Mouse (Mus musculus) myocyte (in vitro differentiated cells): ENCODE data around the gene Wdfy4. TPM values are rescaled to one million over a fixed set of nuclear protein-coding genes. Genes with fewer than 3 reads are reported as not detected.

ENCODE experiments used
- H3K27me3 ChIP-seq: one replicate; pipeline ENCODE4 v1.6.1; 2011; ENCODE audit not compliant: control insufficient read depth, insufficient read depth, insufficient read length
- H3K36me3 ChIP-seq: one replicate; pipeline ENCODE4 v1.6.1; 2011; ENCODE audit not compliant: control insufficient read depth, insufficient read depth
- H3K4me2 ChIP-seq: one replicate; pipeline ENCODE4 v1.6.1; 2011; ENCODE audit warnings: low read depth, control low read depth
- H3K4me3 ChIP-seq: one replicate; pipeline ENCODE4 v1.5.1; 2011; ENCODE audit warnings: mild to moderate bottlenecking, control low read depth, moderate library complexity
- H3K79me2 ChIP-seq: one replicate; pipeline ENCODE4 v1.6.1; 2011; ENCODE audit not compliant: control insufficient read depth, insufficient read depth
- H3ac ChIP-seq: one replicate; pipeline ENCODE4 v1.6.1; 2011; ENCODE audit not compliant: control insufficient read depth, insufficient read length
- CEBPB ChIP-seq: IDR thresholded peaks from 2 replicates; pipeline ENCODE4 v1.6.1; 2011; ENCODE audit warnings: mild to moderate bottlenecking, moderate library complexity; ENCODE audit not compliant: poor library complexity, insufficient read depth, severe bottlenecking
- E2F4 ChIP-seq: IDR thresholded peaks from one replicate; pipeline ENCODE4 v1.6.1; 2011; ENCODE audit warnings: mild to moderate bottlenecking, control low read depth, moderate library complexity; ENCODE audit not compliant: insufficient read depth
- MAX ChIP-seq: IDR thresholded peaks from one replicate; pipeline ENCODE4 v1.6.1; 2011; ENCODE audit warnings: low read depth, mild to moderate bottlenecking, control low read depth
- MYOD1 ChIP-seq, 3 experiments: IDR thresholded peaks; one replicate each; pipeline ENCODE4 v1.6.1; 2011; ENCODE audit warnings: control low read depth in 2 of 3, low read depth in 2 of 3, mild to moderate bottlenecking in 2 of 3, moderate library complexity in 1 of 3; ENCODE audit not compliant: insufficient read length in 2 of 3, control insufficient read depth in 1 of 3
- MYOG ChIP-seq, 3 experiments: IDR thresholded peaks; one replicate each; pipeline ENCODE4 v1.6.1; 2011; ENCODE audit warnings: control low read depth in 2 of 3, low read depth in 2 of 3, mild to moderate bottlenecking in 2 of 3; ENCODE audit not compliant: insufficient read length in 2 of 3, control insufficient read depth in 1 of 3, insufficient read depth in 1 of 3
- POLR2A ChIP-seq: IDR thresholded peaks from one replicate; pipeline ENCODE4 v1.6.1; 2011; ENCODE audit warnings: low read depth, mild to moderate bottlenecking, control low read depth, moderate library complexity; ENCODE audit not compliant: insufficient read length
- POLR2AphosphoS2 ChIP-seq: IDR thresholded peaks from one replicate; pipeline ENCODE4 v1.6.1; 2011; ENCODE audit warnings: low read depth, control low read depth; ENCODE audit not compliant: insufficient read length
- REST ChIP-seq: IDR thresholded peaks from one replicate; pipeline ENCODE4 v1.6.1; 2011; ENCODE audit warnings: mild to moderate bottlenecking, control low read depth, moderate library complexity; ENCODE audit not compliant: insufficient read depth, insufficient read length
- SRF ChIP-seq: IDR thresholded peaks from one replicate; pipeline ENCODE4 v1.6.1; 2011; ENCODE audit warnings: low read depth; ENCODE audit not compliant: control insufficient read depth, insufficient read length
- TCF12 ChIP-seq: IDR thresholded peaks from one replicate; pipeline ENCODE4 v1.6.1; 2011; ENCODE audit warnings: mild to moderate bottlenecking, control low read depth; ENCODE audit not compliant: poor library complexity, insufficient read depth, severe bottlenecking
- TCF3 ChIP-seq: IDR thresholded peaks from one replicate; pipeline ENCODE4 v1.6.1; 2011; ENCODE audit warnings: low read depth, control low read depth; ENCODE audit not compliant: insufficient read length
- USF1 ChIP-seq: IDR thresholded peaks from one replicate; pipeline ENCODE4 v1.6.1; 2011; ENCODE audit warnings: low read depth, mild to moderate bottlenecking, control low read depth, moderate library complexity
- polyA plus RNA-seq: library from polyadenylated mRNA; unstranded; fragments of >200 nt; fragmentation: generic; extraction: Trizol; gene quantifications from one replicate; pipeline ENCODE4 v1.2.1, GENCODE M21; 2012; ENCODE audit warnings: missing spikeins

Wdfy4 gene
- polyA plus RNA-seq, 1 experiment, result 0.04 TPM

DNA sequence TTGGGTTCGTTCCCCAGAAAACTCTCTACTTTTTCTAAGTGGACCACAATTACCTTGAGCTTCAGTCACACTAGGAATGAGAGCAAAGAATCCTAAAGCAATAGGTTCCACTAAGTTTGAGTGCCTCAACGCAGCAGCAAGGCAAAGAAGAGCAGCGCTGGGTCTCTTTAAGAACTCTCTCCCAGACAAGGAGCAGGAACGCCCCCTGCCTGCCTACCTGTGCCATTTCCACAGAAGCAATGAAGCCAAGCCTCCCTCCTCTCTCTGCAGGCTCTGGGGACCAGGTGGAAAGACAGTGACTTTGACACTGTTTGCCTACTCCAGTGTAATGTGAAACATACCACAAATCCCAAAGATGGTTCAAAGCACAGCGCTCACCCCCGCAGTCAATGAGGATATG is 151.9 kb downstream of the Wdfy4 start:
- Histone ChIP-seq H3ac (no peak overlapping the region), H3K27me3 (peaks cover 31% of the 10 kb centered on the region), H3K79me2 (no peaks in the 10 kb centered on the region), H3K4me2 (no peak overlapping the region), H3K36me3 (no peaks in the 10 kb centered on the region), H3K4me3 (no peak overlapping the region)
- no peak for TF ChIP-seq MYOG (IDR thresholded peaks at IDR 0.05; ENCODE audit: control insufficient read depth in 1 of 3, insufficient read depth in 1 of 3, insufficient read length in 2 of 3, low read depth in 2 of 3)
- no peak for TF ChIP-seq POLR2A
- TF ChIP-seq SRF, result no peak
- TF ChIP-seq USF1, result no peak
- no peak for TF ChIP-seq TCF3
- TF ChIP-seq TCF12, result no peak
- TF ChIP-seq REST, result no peak

DNA sequence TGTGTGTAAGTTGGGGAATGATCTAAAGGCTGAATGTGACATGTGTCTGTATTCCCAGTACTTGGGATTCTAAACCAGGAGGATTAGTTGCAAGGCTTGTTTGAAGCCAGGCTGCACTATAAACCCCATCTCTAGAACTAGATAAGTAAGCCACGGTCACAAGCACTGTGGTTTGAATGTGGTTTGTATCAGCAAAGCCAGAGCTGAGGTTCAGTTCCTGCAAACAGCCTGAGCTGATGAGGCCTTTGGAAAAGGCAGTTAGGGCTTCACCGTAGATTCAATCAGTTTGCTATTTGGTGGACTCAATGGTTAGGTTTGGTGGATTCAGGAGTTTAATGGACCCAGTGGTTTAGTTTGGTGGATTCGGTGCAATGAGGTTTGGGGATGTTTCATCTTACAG is 154.5 kb downstream of the Wdfy4 start:
- no peak for TF ChIP-seq REST
- no peak for TF ChIP-seq MYOD1 (IDR thresholded peaks at IDR 0.05; ENCODE audit: control insufficient read depth in 1 of 3, insufficient read length in 2 of 3, low read depth in 2 of 3)
- TF ChIP-seq TCF12, result no peak
- TF ChIP-seq POLR2AphosphoS2, result no peak
- no peak for TF ChIP-seq SRF
- no peak for TF ChIP-seq E2F4
- no peak for TF ChIP-seq CEBPB
- TF ChIP-seq USF1, result no peak
- TF ChIP-seq POLR2A, result no peak
- TF ChIP-seq MYOG (IDR thresholded peaks at IDR 0.05; ENCODE audit: control insufficient read depth in 1 of 3, insufficient read depth in 1 of 3, insufficient read length in 2 of 3, low read depth in 2 of 3), result no peak
- no peak for TF ChIP-seq TCF3
- no peak for TF ChIP-seq MAX
- H3K36me3 ChIP-seq, result no peaks in the 10 kb centered on the region
- no peak overlapping the region for H3ac ChIP-seq
- H3K4me3 ChIP-seq, result no peak overlapping the region
- no peaks in the 10 kb centered on the region for H3K79me2 ChIP-seq
- H3K27me3 ChIP-seq, result peaks cover 23% of the 10 kb centered on the region
- no peak overlapping the region for H3K4me2 ChIP-seq

DNA sequence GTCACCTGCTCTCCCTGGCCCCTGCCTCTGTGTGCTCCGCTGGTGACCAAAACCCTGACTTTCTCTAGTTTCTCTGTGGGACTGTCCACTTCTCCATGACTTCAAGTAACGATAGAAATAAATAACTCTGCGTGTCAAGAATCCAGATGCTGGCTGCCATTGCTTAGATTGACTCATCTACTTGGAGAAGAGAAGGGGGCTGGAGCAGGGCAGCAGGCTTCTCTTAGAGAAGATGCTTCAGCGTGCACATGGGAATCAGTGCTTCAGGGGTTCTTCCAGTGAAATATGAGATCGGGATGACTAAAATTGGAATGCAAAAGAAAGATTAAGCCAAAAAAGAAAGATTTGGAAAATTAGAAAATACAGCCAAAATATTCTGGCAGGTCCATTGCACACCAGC is 165.7 kb downstream of the Wdfy4 start:
- Histone ChIP-seq H3ac (no peak overlapping the region), H3K4me2 (no peak overlapping the region), H3K4me3 (no peak overlapping the region), H3K27me3 (peaks cover 13% of the 10 kb centered on the region), H3K79me2 (no peaks in the 10 kb centered on the region), H3K36me3 (no peaks in the 10 kb centered on the region)
- no peak for TF ChIP-seq E2F4
- no peak for TF ChIP-seq REST
- TF ChIP-seq USF1, result no peak
- TF ChIP-seq TCF3, result no peak
- no peak for TF ChIP-seq POLR2AphosphoS2

DNA sequence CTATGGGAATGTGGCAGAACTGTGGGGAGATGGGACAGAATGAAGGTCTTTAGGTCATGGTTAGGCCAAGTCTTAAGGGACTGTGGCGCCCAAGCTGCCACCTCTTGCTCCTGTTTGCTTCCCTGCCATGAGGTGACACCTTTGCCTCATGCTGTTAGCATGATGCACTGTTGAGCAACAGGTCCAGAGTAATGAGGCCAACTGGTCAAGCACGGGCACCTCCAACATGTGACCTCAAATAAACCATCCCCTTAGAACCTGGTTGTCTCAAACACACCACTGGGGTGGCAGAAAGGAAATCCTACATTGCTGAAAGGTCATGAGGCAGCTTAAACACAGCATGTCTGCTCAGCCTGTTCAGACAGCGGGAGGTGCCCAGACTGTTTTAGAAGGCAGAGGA is 166.3 kb downstream of the Wdfy4 start:
- peaks cover 13% of the 10 kb centered on the region for H3K27me3 ChIP-seq
- H3K4me3 ChIP-seq, result no peak overlapping the region
- H3K36me3 ChIP-seq, result no peaks in the 10 kb centered on the region
- TF ChIP-seq MAX (no peak), E2F4 (no peak), CEBPB (no peak)
- no peak overlapping the region for H3K4me2 ChIP-seq
- H3K79me2 ChIP-seq, result no peaks in the 10 kb centered on the region
- no peak overlapping the region for H3ac ChIP-seq

DNA sequence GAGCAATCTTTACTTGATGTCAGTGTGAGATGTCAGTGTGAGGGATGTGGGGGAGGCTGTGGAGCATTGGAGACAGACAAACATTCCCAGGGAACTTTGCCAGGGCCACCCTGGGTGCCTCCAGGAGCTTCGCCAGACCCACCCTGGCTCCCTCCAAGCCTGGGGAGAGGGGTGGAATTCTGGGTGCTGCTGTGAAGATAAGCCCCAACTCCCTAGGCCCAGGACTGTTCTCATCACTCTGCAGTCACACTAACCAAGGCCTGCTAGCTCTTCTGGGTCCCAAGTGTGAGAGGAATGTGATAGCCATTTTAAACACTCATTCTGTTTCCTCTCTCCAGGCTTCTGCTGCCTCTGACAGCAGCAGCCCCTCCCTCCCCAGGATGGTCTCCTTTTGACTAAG is 177.7 kb downstream of the Wdfy4 start:
- peaks cover 23% of the 10 kb centered on the region for H3K27me3 ChIP-seq
- TF ChIP-seq REST, result no peak
- TF ChIP-seq MYOD1 (IDR thresholded peaks at IDR 0.05; ENCODE audit: control insufficient read depth in 1 of 3, insufficient read length in 2 of 3, low read depth in 2 of 3), result no peak
- TF ChIP-seq MAX, result no peak
- TF ChIP-seq E2F4, result no peak
- TF ChIP-seq POLR2A, result no peak
- TF ChIP-seq SRF, result no peak
- no peak for TF ChIP-seq TCF3
- TF ChIP-seq CEBPB, result no peak
- TF ChIP-seq MYOG (IDR thresholded peaks at IDR 0.05; ENCODE audit: control insufficient read depth in 1 of 3, insufficient read depth in 1 of 3, insufficient read length in 2 of 3, low read depth in 2 of 3), result no peak
- no peak for TF ChIP-seq USF1
- TF ChIP-seq POLR2AphosphoS2, result no peak
- TF ChIP-seq TCF12, result no peak

More for the DNA sequence above, 177.7 kb downstream of the Wdfy4 start:
- Histone ChIP-seq H3K36me3 (no peaks in the 10 kb centered on the region), H3K79me2 (no peaks in the 10 kb centered on the region), H3ac (no peak overlapping the region), H3K4me2 (no peak overlapping the region), H3K4me3 (no peak overlapping the region)
